Mouse (Mus musculus): Measurements from ENCODE around the gene Abcd4. TPM values are rescaled to one million over a fixed set of nuclear protein-coding genes. Genes with fewer than 3 reads are reported as not detected.

Abcd4 gene
- total RNA-seq, 4 experiments from 2014 or later, result 14.5 to 17.4 (median 15.6) TPM

DNA sequence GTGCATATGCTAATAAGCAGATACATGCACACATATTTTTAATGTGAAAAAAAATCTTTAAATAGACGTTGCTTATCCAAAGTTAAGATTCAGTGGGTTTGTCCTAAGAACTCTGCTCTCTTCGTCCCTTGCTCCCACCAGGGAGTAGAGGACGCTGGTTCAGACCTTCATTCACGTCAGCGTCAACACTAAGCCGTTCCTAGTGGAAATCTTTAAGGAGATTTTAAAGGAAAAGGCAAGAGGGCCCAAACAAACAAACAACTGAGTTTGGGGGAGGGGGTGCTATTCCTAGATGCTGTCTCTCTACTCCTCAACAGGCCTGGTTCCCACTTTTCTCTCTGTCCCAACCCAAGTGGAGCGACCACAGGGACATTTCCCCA, 44.9 kb downstream of the Abcd4 start:
- no peak for DNase-seq (ENCODE audit: low spot score in 2 of 2)

GRCm38 (mm10) chr12:84571466-84572340, 45.5 kb downstream of the Abcd4 start:
- no peak for DNase-seq (ENCODE audit: low spot score in 2 of 2)

DNA sequence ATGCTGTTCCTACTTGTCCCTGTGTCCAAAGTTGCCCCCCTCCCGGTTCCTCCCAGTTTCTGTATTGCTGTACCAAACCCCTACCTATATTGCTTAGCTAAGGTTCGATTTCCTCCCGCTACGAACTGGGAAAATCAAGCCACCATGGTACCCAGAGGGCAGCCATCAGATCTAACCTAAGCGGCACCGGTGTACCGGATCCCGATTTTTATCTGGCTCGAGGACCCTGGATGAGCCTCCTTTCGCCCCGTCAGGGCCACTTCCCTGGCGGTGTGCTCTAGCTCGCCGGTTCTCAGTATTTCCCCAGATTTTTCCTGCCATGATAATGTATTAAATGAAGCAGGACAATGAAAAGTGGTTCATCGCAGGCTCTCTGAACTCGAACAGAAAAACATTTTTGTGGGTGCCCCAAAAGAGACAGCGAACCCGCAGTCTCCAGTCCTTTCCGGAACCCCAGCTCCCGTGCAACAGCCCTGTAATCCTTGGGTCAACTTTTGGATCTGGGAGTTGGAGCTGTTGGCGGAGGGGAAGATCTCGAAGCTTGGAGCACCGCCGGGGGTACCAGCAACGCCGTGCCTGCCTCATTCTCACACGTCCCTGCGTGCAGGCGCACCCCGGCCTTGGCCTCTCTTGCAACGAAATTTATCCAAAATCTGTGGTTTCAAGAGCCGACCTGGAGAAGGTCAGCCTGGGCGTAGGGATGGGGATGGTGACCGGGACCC, 46.4 kb downstream of the Abcd4 start:
- DNase-seq (ENCODE audit: low spot score in 2 of 2), result no peak

- DNase-seq (ENCODE audit: low spot score in 2 of 2), result no peak
Observed at GRCm38 (mm10) chr12:84569976-84570693, 47.1 kb downstream of the Abcd4 start.

GRCm38 (mm10) chr12:84569336-84569970, 47.8 kb downstream of the Abcd4 start, which contains the start of gene Vsx2:
Vsx2 (plus strand) TSS chr12:84569762.
- no peak for DNase-seq (ENCODE audit: low spot score in 2 of 2)

- DNase-seq (ENCODE audit: low spot score in 2 of 2), result no peak
Observed at GRCm38 (mm10) chr12:84567576-84567975, 49.6 kb downstream of the Abcd4 start.

- no peak for DNase-seq (ENCODE audit: low spot score in 2 of 2)
Observed at GRCm38 (mm10) chr12:84562558-84562957, 54.7 kb downstream of the Abcd4 start.

DNA sequence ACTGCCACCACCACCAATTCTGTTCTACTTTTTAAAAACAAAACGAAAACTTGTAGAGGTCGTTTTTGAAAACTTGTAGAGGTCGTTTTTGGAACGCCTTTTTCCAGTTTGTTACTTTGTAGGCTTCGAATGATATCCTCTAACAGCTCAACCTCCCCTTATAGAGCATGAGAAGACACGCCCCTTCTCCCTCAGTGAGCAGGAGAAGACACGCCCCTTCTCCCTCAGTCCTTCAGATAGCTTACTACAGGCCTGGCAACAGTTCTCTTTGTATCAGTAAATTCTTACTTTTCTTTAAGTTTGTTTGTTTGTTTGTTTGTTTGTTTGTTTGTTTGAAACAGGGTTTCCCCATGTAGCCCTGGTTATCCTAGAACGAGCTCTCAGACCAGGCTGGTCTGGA, 62.0 kb downstream of the Abcd4 start:
- DNase-seq (ENCODE audit: low spot score in 2 of 2), result no peak

Other genes starting within 250 kb of the Abcd4 start
- gene Entpd5, start 208.4 kb downstream of the Abcd4 start, total RNA-seq (2022), result 10 to 100 TPM; 25.2 to 30.4 (median 29.1) TPM
- gene Bbof1, start 208.3 kb downstream of the Abcd4 start, total RNA-seq (2022), result 10 to 100 TPM in 2 of 4 experiments, 1 to 10 TPM in 2; 8.3 to 12.7 (median 10.7) TPM
- 10 to 100 TPM in 3 of 4 experiments, 1 to 10 TPM in 1; 9.1 to 16.9 (median 13.8) TPM for gene Rnf113a2, start 200.2 kb downstream of the Abcd4 start, total RNA-seq (2022)
- 10 to 100 TPM; 55.6 to 61.6 (median 58.2) TPM for gene Aldh6a1, start 166.4 kb downstream of the Abcd4 start, total RNA-seq (2022)
- 10 to 100 TPM; 21.9 to 31.9 (median 26.3) TPM for gene Lin52, start 166.0 kb downstream of the Abcd4 start, total RNA-seq (2022)
- gene Vsx2, start 47.7 kb downstream of the Abcd4 start, total RNA-seq (2022), result under 1 TPM; 0.17 to 0.37 (median 0.24) TPM
- gene Vrtn, start 23.6 kb upstream of the Abcd4 start, total RNA-seq (2022), result not detected
- gene Syndig1l, start 81.4 kb upstream of the Abcd4 start, total RNA-seq (2022), result 1 to 10 TPM; 5.9 to 8.0 (median 7.5) TPM
- 10 to 100 TPM; 26.0 to 80.4 (median 46.4) TPM for gene Npc2, start 155.7 kb upstream of the Abcd4 start, total RNA-seq (2022)
- 10 to 100 TPM; 52.3 to 58.0 (median 57.2) TPM for gene Isca2, start 155.8 kb upstream of the Abcd4 start, total RNA-seq (2022)

Measured in layer of hippocampus, adult 8-10 months (tissue).